Mouse (Mus musculus) kidney, adult 8-10 months (tissue): ENCODE results near the gene Slc34a3.
"Not testable (repeated sequence)": the region's sequence is repeated elsewhere in the genome, so short reads cannot be mapped to it uniquely, and the experiment has no call there.

Experiments used
- DNase-seq, 2 experiments: peaks; one replicate each; pipeline ENCODE4 v3.0.0; 2022

The Slc34a3 gene

GRCm38 (mm10) chr2:25234050-25234449, at the start of gene Slc34a3:
TSS of gene Slc34a3 (minus strand) at chr2:25234364.
- peak; percentile 62 to 63 for DNase-seq

- peak; percentile 78 to 90 for DNase-seq
Measured at GRCm38 (mm10) chr2:25278928-25279882, 45.0 kb upstream of the Slc34a3 start.

GRCm38 (mm10) chr2:25273010-25273409, 38.8 kb upstream of the Slc34a3 start:
- DNase-seq: no peak

GRCm38 (mm10) chr2:25272515-25272914, 38.4 kb upstream of the Slc34a3 start:
- no peak for DNase-seq

DNA sequence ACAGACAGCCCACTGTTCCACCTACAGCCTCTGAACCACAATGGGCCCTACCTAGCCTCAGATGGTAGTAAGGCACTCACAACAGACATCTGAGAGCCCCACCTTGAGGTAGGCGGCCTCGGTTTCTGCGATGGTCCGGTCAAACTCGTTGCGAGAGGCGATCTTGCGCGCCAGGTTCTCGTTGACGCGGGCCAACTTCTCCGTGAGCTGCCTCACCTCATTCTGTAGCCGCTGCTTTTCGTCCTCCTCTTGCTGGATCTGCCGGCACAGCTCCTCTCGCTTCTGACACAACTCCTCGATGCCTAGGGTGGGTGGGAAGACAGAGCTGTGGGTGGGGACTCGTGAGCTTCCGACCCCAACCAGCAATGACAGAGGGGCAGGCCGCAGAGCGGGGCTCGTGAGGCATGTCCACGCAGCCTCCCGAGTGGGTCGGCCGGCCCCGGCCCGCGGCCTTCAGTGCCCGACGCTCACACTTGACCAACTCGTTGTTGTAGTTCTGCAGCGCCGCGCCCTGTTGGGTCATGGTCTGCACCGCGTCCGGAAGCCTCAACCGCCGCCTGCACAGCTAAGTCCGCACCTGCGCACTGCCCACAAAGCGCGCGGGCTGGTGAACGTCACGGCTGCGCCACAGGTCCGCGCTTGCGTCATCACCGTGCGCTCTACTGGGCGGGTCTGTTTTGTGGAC, 37.8 kb upstream of the Slc34a3 start, which contains the start of the genes Ssna1 and Anapc2:
Gene Ssna1, minus strand, starts transcription at position 612 of the 685 bp plus-strand sequence.
Gene Anapc2, plus strand, starts transcription at position 652 of the 685 bp plus-strand sequence.
- DNase-seq: peak; percentile 97 to 98

DNA sequence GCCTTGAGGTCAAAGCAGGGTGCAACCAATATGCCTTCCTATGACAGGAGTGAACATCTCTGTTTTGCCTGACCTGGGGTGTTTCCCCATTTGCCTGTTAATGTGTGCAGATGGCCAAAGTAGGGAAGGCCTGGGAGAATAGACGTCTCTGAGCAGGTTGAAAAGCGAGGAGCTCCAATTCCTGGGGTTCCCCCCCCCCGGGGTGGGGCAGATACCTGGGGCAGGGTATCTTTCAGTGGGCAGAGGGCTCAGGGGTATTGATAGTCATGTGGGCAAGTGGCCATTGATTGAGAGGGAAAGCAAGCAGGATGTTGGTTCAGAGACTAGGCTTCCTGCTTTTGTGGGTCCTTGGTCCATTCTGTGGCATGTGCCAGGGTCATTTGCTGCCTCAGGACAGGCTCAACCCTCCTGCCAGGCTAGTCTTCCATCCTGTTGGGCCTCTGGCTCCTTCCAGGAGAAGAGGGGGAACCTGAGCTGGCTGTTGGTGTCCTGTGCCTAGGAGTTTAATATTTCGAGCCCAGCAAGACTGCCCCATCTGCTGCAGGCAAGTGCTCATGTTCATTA, 33.7 kb upstream of the Slc34a3 start:
- DNase-seq: no peak

GRCm38 (mm10) chr2:25267241-25267640, 33.1 kb upstream of the Slc34a3 start:
- no peak for DNase-seq

- peak; percentile 72 to 75 for DNase-seq
Measured at GRCm38 (mm10) chr2:25266720-25267119, 32.6 kb upstream of the Slc34a3 start.

GRCm38 (mm10) chr2:25265897-25266656, 31.9 kb upstream of the Slc34a3 start:
- DNase-seq: peak in 1 of 2 experiments; percentile 51

DNA sequence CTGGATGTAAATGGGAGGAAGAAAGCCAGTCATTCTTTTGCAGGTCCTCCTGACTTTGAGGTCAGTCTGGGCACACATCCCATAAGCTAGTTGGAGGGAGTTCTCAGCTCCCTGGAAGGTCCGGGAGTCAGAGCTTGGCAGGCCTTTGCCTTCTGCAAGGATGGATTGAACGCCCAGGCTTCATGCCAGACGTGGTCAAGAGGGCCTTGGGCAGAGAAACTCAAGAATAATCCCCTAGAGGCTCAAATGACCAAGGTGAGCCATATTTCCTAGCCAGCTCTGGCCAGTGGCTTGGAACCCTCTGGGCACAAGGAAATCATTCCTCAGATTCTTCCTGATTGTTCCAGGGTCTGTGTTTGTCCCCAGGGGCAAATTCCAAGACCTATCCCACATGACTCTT, 30.7 kb upstream of the Slc34a3 start:
- DNase-seq: peak; percentile 90 to 92

DNA sequence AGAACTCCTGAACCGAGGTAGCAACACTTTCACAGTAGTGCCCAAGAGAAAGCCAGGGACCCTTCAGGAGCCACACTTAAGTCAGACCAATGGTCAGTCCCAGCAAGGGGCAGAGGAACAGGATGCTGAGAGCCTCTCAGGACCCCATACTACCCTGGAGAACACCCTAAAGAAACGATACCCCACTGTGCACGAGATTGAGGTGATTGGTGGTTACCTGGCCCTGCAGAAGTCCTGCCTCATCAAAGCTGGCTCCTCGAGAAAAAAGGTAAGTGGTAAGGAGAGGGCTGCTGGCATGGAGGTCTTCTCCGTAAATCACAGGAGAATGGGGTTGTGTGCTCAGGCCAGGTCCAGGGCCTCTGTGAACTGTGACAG, 30.1 kb upstream of the Slc34a3 start:
- DNase-seq: no peak

DNA sequence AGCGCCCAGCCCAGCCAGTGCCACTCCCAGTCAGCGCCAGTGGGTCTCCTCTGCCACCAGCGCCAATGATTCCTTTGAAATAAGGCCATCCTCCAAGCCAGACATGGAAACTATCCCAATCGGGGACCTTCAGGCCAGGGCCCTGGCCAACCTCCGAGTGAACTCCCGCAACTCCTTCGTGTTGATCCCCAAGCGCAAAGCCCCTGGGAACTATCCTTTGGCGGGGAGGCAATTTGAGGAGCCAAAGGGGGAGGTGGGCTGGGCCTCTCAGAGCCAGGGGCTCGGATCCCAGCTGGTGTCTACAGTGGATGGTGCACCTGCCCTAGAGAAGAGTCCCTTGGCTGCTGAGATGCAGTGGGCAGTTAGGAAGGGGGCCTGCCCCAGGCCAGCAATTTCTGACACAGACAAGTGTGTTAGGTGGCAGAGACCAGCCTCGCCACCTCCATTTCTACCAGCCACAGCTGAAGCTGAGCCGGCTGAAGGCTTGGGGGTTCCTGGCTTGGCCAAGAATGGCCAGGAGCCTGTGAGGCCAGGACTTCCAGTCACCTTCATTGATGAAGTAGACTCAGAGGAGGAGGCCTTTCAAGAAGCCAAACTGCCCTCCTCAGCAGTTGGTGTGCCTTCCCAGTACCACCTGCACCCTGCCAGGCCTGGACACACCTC, 29.6 kb upstream of the Slc34a3 start:
- no peak for DNase-seq

DNA sequence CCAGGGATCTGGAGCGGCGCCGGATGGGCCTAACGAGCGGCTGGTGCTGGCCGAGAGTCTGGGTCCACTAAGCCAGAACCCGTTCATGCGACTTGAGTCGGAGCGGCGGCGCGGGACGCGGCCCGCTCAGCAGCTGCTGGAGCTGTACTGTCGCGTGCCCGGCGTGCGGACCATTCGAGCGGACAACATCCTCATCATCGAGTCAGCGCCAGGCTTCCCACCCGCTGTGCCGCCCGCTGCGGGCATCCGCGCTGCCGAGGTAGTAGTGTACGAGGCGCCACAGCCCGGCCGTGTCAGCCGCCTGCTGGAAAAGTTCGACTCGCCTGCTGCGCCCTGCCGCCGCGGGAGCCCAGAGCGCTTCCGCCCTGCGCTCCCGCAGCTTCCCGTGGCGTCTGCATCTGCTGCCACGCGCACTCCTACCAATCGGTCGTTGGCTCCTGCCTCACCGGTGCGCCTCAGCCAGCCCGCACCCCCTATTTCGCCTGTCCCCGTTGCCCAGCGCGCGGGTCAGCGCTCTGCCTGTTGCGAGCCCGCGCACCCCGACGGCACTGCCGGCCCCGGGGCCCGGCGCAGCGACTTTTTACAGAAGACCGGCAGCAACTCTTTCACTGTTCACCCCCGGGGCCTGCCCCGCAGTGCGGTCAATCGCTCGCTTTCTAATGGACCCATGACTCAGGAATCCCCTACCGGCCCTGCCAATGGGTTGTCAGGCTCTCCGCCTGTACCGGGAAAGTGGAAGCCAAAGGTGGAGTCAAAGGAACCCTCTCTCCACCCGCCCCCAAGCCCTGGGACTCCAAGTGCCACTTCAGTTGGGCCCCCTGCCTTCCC, 28.8 kb upstream of the Slc34a3 start:
- peak in 1 of 2 experiments; percentile 29 for DNase-seq

GRCm38 (mm10) chr2:25262291-25262767, 28.2 kb upstream of the Slc34a3 start, which contains the start of gene Tprn:
TSS of gene Tprn (plus strand) at chr2:25262618.
- peak; percentile 97 to 98 for DNase-seq

GRCm38 (mm10) chr2:25261870-25262269, 27.7 kb upstream of the Slc34a3 start:
- no peak for DNase-seq

DNA sequence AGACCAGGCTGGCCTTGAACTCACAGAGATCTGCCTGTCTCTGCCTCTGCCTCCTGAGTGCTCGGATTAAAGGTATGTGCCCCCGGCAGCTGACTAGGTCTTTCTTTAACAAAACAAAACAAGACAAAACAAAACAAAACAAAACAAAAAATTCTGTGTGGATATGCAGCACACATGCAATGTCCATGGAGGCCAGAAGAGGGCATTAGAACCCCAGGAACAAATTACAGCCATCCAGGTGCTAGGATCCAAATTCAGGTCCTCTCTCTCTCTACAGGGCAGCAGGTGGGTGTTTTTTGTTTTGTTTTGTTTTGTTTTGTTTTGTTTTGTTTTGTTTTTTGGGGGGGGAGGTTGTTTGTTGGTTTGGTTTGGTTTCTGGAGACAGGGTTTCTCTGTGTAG, 24.7 kb upstream of the Slc34a3 start:
- no peak for DNase-seq

DNA sequence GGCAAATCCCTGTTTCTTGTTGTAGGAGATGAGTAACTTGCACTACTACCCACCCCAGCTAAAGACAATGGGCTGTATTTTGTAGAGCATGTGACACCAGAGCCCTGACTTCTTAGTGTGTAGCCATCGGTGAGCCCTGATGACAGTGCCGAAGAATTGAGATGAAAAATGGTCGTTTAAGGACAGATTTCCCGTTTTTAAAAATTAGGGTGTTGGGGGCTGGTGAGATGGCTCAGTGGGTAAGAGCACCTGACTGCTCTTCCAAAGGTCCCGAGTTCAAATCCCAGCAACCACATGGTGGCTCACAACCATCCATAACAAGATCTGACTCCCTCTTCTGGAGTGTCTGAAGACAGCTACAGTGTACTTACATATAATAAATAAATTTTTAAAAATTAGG, 23.1 kb upstream of the Slc34a3 start:
- DNase-seq: not testable (repeated sequence)

DNA sequence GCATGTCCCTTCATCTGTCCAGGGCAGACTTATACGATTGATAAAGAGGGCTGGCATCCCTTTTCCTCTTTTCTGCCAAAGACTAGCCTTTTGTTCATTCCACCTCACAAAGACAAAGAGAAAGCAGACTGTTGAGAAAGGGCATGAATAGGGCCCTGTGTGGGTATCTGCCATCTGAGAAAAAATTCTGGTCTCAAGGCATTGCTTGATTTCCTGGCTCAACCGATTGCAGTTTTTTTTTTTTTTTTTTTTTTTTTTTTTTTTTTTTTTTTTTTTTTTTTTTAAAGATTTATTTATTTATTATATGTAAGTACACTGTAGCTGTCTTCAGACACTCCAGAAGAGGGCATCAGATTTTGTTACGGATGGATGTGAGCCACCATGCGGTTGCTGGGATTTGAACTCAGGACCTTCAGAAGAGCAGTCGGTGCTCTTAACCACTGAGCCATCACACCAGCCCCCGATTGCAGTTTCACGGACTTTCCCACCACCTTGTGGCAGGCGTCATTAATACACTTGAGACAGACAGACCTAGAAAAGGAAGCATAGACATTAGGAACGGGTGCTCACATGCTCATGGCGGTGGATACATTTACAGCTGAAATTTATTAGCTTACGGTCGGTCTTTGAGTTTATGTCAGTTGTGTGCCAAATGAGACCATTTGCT, 22.4 kb upstream of the Slc34a3 start:
- DNase-seq: peak in 1 of 2 experiments; percentile 67

DNA sequence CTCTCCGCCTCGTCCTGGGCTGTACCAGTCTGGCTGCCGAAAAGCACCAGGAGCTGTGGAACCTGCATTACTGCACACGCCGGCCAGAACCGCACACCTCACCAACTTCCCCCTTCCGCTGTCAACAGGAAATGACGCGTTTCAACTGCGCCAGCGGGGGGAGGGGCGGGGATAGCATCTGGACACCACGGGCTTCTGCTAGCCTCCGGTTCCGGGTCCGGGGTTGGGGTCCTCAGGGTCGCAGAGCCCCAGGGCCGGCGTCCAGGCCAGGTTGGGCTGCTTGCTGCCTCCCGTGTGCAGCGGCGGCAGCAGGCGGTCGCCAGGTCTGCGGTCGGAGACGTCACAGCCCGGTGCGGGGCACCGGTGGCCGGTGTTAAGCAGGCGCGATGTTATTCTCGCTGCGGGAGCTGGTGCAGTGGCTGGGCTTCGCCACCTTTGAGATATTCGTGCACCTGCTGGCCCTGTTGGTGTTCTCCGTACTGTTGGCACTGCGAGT, 21.2 kb upstream of the Slc34a3 start, which contains the start of gene Tmem203:
Gene Tmem203, plus strand, starts transcription at position 156 of the 496 bp plus-strand sequence.
- peak; percentile 80 to 89 for DNase-seq

- peak in 1 of 2 experiments; percentile 48 for DNase-seq
Measured at GRCm38 (mm10) chr2:25252331-25252730, 18.2 kb upstream of the Slc34a3 start.
